Mouse (Mus musculus): Measurements from ENCODE around the gene Fem1a.

DNA sequence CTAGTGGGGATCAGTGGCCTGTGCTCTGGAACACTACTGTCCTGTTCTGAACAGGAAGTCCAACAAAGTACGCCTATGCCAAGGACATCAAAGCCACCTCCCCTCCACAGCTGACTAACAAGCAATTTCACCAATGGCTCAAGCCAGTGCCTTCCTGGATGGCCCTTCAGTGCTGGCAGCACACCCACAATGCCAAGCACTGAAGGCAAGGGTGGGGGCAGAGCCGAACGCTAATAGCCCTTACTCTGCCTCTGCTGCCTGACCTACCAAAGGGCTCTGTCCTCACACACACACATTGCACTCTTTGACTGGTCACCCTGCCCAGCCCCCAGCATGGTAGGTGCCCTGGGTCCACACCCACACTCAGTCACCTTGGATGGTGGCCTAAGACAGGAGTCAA, 47.8 kb upstream of the Fem1a start:
- no peak for TF ChIP-seq SMC3 (IDR thresholded peaks at IDR 0.05; ENCODE audit: low read depth, low read length)
- TF ChIP-seq EP300 (IDR thresholded peaks at IDR 0.05; ENCODE audit: low read length), result no peak
- TF ChIP-seq CTCF (conservative IDR thresholded peaks at IDR 0.05 in 1 of 2, IDR thresholded peaks at IDR 0.05 in 1 of 2; ENCODE audit: low read depth in 2 of 2, low read length in 2 of 2), result no peak
- TF ChIP-seq UBTF (IDR thresholded peaks at IDR 0.05; ENCODE audit: low read depth, low read length), result no peak
- no peak for TF ChIP-seq POLR2A (IDR thresholded peaks at IDR 0.05; ENCODE audit: low read depth, low read length)
- no peak for TF ChIP-seq ZC3H11A (IDR thresholded peaks at IDR 0.05; ENCODE audit: low read depth, low read length)
- no peak for TF ChIP-seq MEF2A (IDR thresholded peaks at IDR 0.05; ENCODE audit: borderline replicate concordance, low read depth, low read length)
